In the genomic region with DNA sequence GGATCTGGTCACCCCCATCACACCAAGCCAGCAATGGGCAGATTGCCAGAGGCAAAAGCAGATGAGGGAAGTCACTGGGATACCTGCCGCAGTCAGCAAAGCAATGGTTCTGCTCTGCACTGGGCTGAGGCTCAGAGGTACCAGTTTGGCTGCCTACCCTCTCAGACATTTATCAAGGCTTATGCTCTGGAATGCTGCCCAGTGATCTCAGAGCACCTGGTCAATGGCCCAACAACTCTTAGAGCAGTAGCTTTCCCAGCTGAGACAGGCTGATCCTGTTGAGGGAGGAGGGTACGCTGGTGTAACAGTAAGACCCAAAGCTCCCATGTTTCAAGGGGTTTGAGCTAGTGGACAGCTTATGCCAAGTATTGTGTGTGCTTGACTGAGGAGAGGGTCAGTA, we compare ENCODE assay signal across 21 mouse cellular contexts.
"Had no signal": no experiment of that assay in that cellular context is flagged by ENCODE, and none has a peak within 500 bp of the region (broad histone marks: within the 10 kb centered on the region; RNA-seq: fewer than 3 reads in every experiment).

No protein-coding gene starts in this region.

- H3K4me1 ChIP-seq: liver, embryonic 12.5 days; liver, embryonic 15.5 days; neural tube, embryonic 12.5 days; neural tube, embryonic 15.5 days had no signal

- H3K27me3 ChIP-seq: neural tube, embryonic 12.5 days had no signal

- ATAC-seq: inflammation-experienced regulatory T-cells, adult 6 months; intestine, embryonic 16.5 days; liver, embryonic 12.5 days; midbrain, embryonic 15.5 days had no signal

- H3K27ac ChIP-seq: layer of hippocampus, adult 2 months; limb, embryonic 10.5 days; limb, embryonic 13.5 days; liver, embryonic 12.5 days; liver, embryonic 15.5 days; macrophage; midbrain, embryonic 12.5 days; midbrain, embryonic 15.5 days; neural tube, embryonic 12.5 days; neural tube, embryonic 15.5 days had no signal

- DNase-seq: kidney, adult 18-20 months; kidney, postnatal 10 days; layer of hippocampus, adult 9-11 months; liver; lung, embryonic 14.5 days; right cerebral cortex, adult 18-20 months; right cerebral cortex, postnatal 14 days; right cerebral cortex, postnatal 4 days; thymus, postnatal 25 days had no signal

- H3K4me2 ChIP-seq: limb, embryonic 13.5 days; liver, embryonic 12.5 days; liver, embryonic 15.5 days; lung, embryonic 14.5 days; midbrain, embryonic 12.5 days; midbrain, embryonic 15.5 days; neural tube, embryonic 12.5 days; neural tube, embryonic 15.5 days had no signal

- H3K36me3 ChIP-seq: limb, embryonic 10.5 days; limb, embryonic 13.5 days; liver, embryonic 12.5 days; liver, embryonic 15.5 days; midbrain, embryonic 12.5 days; midbrain, embryonic 15.5 days; neural tube, embryonic 12.5 days; neural tube, embryonic 15.5 days had no signal

- H3K4me3 ChIP-seq: layer of hippocampus, adult 2 months; limb, embryonic 10.5 days; limb, embryonic 13.5 days; liver, embryonic 12.5 days; liver, embryonic 15.5 days; midbrain, embryonic 12.5 days; midbrain, embryonic 15.5 days; neural tube, embryonic 12.5 days; neural tube, embryonic 15.5 days had no signal

- H3K9ac ChIP-seq: limb, embryonic 13.5 days; liver, embryonic 12.5 days; liver, embryonic 15.5 days; lung, embryonic 14.5 days; midbrain, embryonic 12.5 days; midbrain, embryonic 15.5 days; neural tube, embryonic 12.5 days; neural tube, embryonic 15.5 days had no signal

- H3K9me3 ChIP-seq: limb, embryonic 10.5 days; liver, embryonic 12.5 days; liver, embryonic 15.5 days; midbrain, embryonic 12.5 days; midbrain, embryonic 15.5 days; neural tube, embryonic 12.5 days; neural tube, embryonic 15.5 days had no signal
